Mouse (Mus musculus) limb, embryonic 14.5 days (tissue): ENCODE results near the gene Gramd2. TPM values are rescaled to one million over a fixed set of nuclear protein-coding genes. Genes with fewer than 3 reads are reported as not detected.
"Not testable (repeated sequence)": the region's sequence is repeated elsewhere in the genome, so short reads cannot be mapped to it uniquely, and the experiment has no call there.

Source experiments
- ATAC-seq: fragments of 200-750 bp; cut with Nextera tagmentation; 2 replicates; pipeline ENCODE4 v1.8.0; 2017; ENCODE audit warnings: low read depth, moderate number of reproducible peaks, moderate TSS enrichment; ENCODE audit not compliant: low FRiP score
- DNase-seq: peaks from one replicate; pipeline ENCODE4 v3.0.0-alpha.2; 2015; ENCODE audit warnings: low spot score
- H3K27ac ChIP-seq: fragments of 300-500 bp; sonication (generic); replicated peaks from 2 replicates; pipeline ENCODE4 v1.5.1; 2014; ENCODE audit warnings: low read depth, mild to moderate bottlenecking, low read length, moderate library complexity, mixed read lengths
- H3K27me3 ChIP-seq: fragments of 300-500 bp; sonication (generic); 2 replicates; pipeline ENCODE4 v1.6.1; 2014; ENCODE audit warnings: low read length, mixed read lengths; ENCODE audit not compliant: control insufficient read depth, insufficient read depth
- H3K36me3 ChIP-seq: fragments of 300-500 bp; sonication (generic); 2 replicates; pipeline ENCODE4 v1.6.1; 2014; ENCODE audit warnings: mild to moderate bottlenecking, low read length, moderate library complexity, mixed read lengths; ENCODE audit not compliant: control insufficient read depth, insufficient read depth
- H3K4me1 ChIP-seq: fragments of 300-500 bp; sonication (generic); 2 replicates; pipeline ENCODE4 v1.6.1; 2014; ENCODE audit warnings: antibody characterized with exemption, low read length, mixed read lengths; ENCODE audit not compliant: control insufficient read depth, insufficient read depth
- H3K4me2 ChIP-seq: fragments of 300-500 bp; sonication (generic); replicated peaks from 2 replicates; pipeline ENCODE4 v1.6.1; 2014; ENCODE audit warnings: low read depth, mild to moderate bottlenecking, low read length, moderate library complexity; ENCODE audit not compliant: severe bottlenecking
- H3K4me3 ChIP-seq: fragments of 300-500 bp; sonication (generic); replicated peaks from 2 replicates; pipeline ENCODE4 v1.5.1; 2014; ENCODE audit warnings: low read length
- H3K9ac ChIP-seq: fragments of 300-500 bp; sonication (generic); 2 replicates; pipeline ENCODE4 v1.6.1; 2014; ENCODE audit warnings: mild to moderate bottlenecking, low read depth, low read length, moderate library complexity; ENCODE audit not compliant: severe bottlenecking
- H3K9me3 ChIP-seq: fragments of 300-500 bp; sonication (generic); 2 replicates; pipeline ENCODE4 v1.6.1; 2016; ENCODE audit warnings: low read length; ENCODE audit not compliant: control insufficient read depth
- POLR2A ChIP-seq: fragments of 200-500 bp; IDR thresholded peaks from 2 replicates; pipeline ENCODE4 v1.8.0; 2012; ENCODE audit warnings: inconsistent platforms, mild to moderate bottlenecking, moderate library complexity, borderline replicate concordance; ENCODE audit not compliant: insufficient read depth, insufficient read length; ENCODE audit errors: extremely low read depth
- WGBS: fragments of 180-500 bp; shearing (Covaris S2); extraction: QIAGEN DNeasy Blood & Tissue Kit; methylation state at CpG from one replicate; pipeline ENCODE4 v1.1.7; 2014; 5-methylcytosine and 5-hydroxymethylcytosine counted together
- polyA plus RNA-seq, 2 experiments: library from polyadenylated mRNA; depleted of rRNA in 1 of 2; stranded (reverse) in 1 of 2; unstranded in 1 of 2; fragments of >200 nt; fragmentation: Nextera tagmentation in 1 of 2; extraction: Ambion mirVana in 1 of 2; gene quantifications; 2 replicates each; pipeline versions ENCODE4 v1.2.1 to v1.2.3; 2012 to 2014

Gene Gramd2
- polyA plus RNA-seq, 2 experiments = 3.1 to 10.5 TPM

GRCm38 (mm10) chr9:59760515-59760914, 80.6 kb downstream of the Gramd2 start:
- Histone ChIP-seq H3K4me3 (no peak overlapping the region), H3K4me1 (no peaks in the 10 kb centered on the region), H3K36me3 (peaks cover 3% of the 10 kb centered on the region; the same call in 1 of the 2 replicates), H3K9ac (no peak overlapping the region), H3K27me3 (no peaks in the 10 kb centered on the region), H3K27ac (no peak overlapping the region), H3K4me2 (no peak overlapping the region), H3K9me3 (no peaks in the 10 kb centered on the region)
- ATAC-seq (no peak), DNase-seq (no peak)
- no peak for TF ChIP-seq POLR2A
- 79% methylated on average over 3 of the region's 3 CpGs for WGBS

GRCm38 (mm10) chr9:59766966-59767461, 87.1 kb downstream of the Gramd2 start:
- not testable (repeated sequence) for H3K27me3 ChIP-seq, H3K9ac ChIP-seq, H3K4me2 ChIP-seq, H3K4me3 ChIP-seq, ATAC-seq, H3K4me1 ChIP-seq, H3K36me3 ChIP-seq, H3K9me3 ChIP-seq, DNase-seq, H3K27ac ChIP-seq
- 88% methylated on average over 12 of the region's 13 CpGs for WGBS

Other genes with a start within 250 kb of the Gramd2 start
- 46.8 and 48.6 TPM in 2 replicates for gene Arih1, start 193.5 kb upstream of the Gramd2 start, polyA plus RNA-seq (2012; rRNA removed)
- 16.8 and 21.6 TPM in 2 replicates for gene Arih1, start 193.5 kb upstream of the Gramd2 start, polyA plus RNA-seq (2014; fragmentation: Nextera tagmentation; extraction: Ambion mirVana)
- gene Hexa, start 140.6 kb upstream of the Gramd2 start, polyA plus RNA-seq (2012; rRNA removed) = 82.0 and 110 TPM in 2 replicates
- gene Hexa, start 140.6 kb upstream of the Gramd2 start, polyA plus RNA-seq (2014; fragmentation: Nextera tagmentation; extraction: Ambion mirVana) = 94.9 and 109 TPM in 2 replicates
- 0.10 TPM in 2 replicates for gene Tmem202, start 140.3 kb upstream of the Gramd2 start, polyA plus RNA-seq (2012; rRNA removed)
- not detected in 2 replicates for gene Tmem202, start 140.3 kb upstream of the Gramd2 start, polyA plus RNA-seq (2014; fragmentation: Nextera tagmentation; extraction: Ambion mirVana)
- gene Celf6, start 102.2 kb upstream of the Gramd2 start, polyA plus RNA-seq (2012; rRNA removed) = 0.06 and 0.16 TPM in 2 replicates
- gene Celf6, start 102.2 kb upstream of the Gramd2 start, polyA plus RNA-seq (2014; fragmentation: Nextera tagmentation; extraction: Ambion mirVana) = not detected in 2 replicates
- 55.2 and 57.0 TPM in 2 replicates for gene Parp6, start 62.9 kb upstream of the Gramd2 start, polyA plus RNA-seq (2012; rRNA removed)
- 20.3 and 31.1 TPM in 2 replicates for gene Parp6, start 62.9 kb upstream of the Gramd2 start, polyA plus RNA-seq (2014; fragmentation: Nextera tagmentation; extraction: Ambion mirVana)
- 826 and 988 TPM in 2 replicates for gene Pkm, start 23.8 kb upstream of the Gramd2 start, polyA plus RNA-seq (2012; rRNA removed)
- 1,025 and 1,058 TPM in 2 replicates for gene Pkm, start 23.8 kb upstream of the Gramd2 start, polyA plus RNA-seq (2014; fragmentation: Nextera tagmentation; extraction: Ambion mirVana)
- gene Senp8, start 70.6 kb downstream of the Gramd2 start, polyA plus RNA-seq (2012; rRNA removed) = 5.1 and 6.1 TPM in 2 replicates
- gene Senp8, start 70.6 kb downstream of the Gramd2 start, polyA plus RNA-seq (2014; fragmentation: Nextera tagmentation; extraction: Ambion mirVana) = 8.2 and 9.4 TPM in 2 replicates
- gene Myo9a, start 70.8 kb downstream of the Gramd2 start, polyA plus RNA-seq (2012; rRNA removed) = 13.6 and 13.9 TPM in 2 replicates
- 19.2 and 20.5 TPM in 2 replicates for gene Myo9a, start 70.8 kb downstream of the Gramd2 start, polyA plus RNA-seq (2014; fragmentation: Nextera tagmentation; extraction: Ambion mirVana)